Mouse (Mus musculus) adrenal gland, postnatal 25 days (tissue): Measurements from ENCODE around the gene Mus81. TPM values are rescaled to one million over a fixed set of nuclear protein-coding genes. Genes with fewer than 3 reads are reported as not detected.
A peak's percentile ranks its signal among the peaks of the same experiment; 100 is the strongest.

ENCODE experiments used
- DNase-seq: peaks from one replicate; pipeline ENCODE4 v3.0.0; 2021; ENCODE audit warnings: mixed read lengths
- total RNA-seq: library from RNA; stranded (reverse); gene quantifications from 2 replicates; pipeline ENCODE4 v1.2.3, GENCODE M21; 2021

Mus81 gene
- total RNA-seq, 1 experiment from 2014 or later, result 35.0 TPM

GRCm38 (mm10) chr19:5471846-5472245, 16.4 kb downstream of the Mus81 start:
- no peak for DNase-seq

GRCm38 (mm10) chr19:5468374-5468773, 19.8 kb downstream of the Mus81 start, which contains the start of gene Ctsw:
TSS of gene Ctsw (minus strand) at chr19:5468507.
- DNase-seq, result no peak

- DNase-seq, result no peak
Measured at GRCm38 (mm10) chr19:5466916-5467500, 21.2 kb downstream of the Mus81 start.

GRCm38 (mm10) chr19:5465037-5465436, 23.2 kb downstream of the Mus81 start:
- DNase-seq, result no peak

GRCm38 (mm10) chr19:5463791-5464562, 24.2 kb downstream of the Mus81 start:
- peak; percentile 44 for DNase-seq

- DNase-seq, result no peak
Measured at GRCm38 (mm10) chr19:5463212-5463611, 25.0 kb downstream of the Mus81 start.

- DNase-seq, result no peak
Measured at GRCm38 (mm10) chr19:5461411-5461810, 26.8 kb downstream of the Mus81 start.

GRCm38 (mm10) chr19:5460465-5460911, 27.7 kb downstream of the Mus81 start, which contains the start of gene Fibp:
TSS of gene Fibp (plus strand) at chr19:5460615.
- DNase-seq, result peak; percentile 84

- DNase-seq, result no peak
Measured at GRCm38 (mm10) chr19:5459896-5460295, 28.3 kb downstream of the Mus81 start.

- DNase-seq, result no peak
Measured at GRCm38 (mm10) chr19:5459019-5459418, 29.2 kb downstream of the Mus81 start.

GRCm38 (mm10) chr19:5457746-5458442, 30.3 kb downstream of the Mus81 start, which contains the start of gene Ccdc85b:
TSS of gene Ccdc85b (minus strand) at chr19:5457894.
- DNase-seq, result no peak

- DNase-seq, result peak; percentile 95
Measured at GRCm38 (mm10) chr19:5456922-5457745, 31.1 kb downstream of the Mus81 start.

- no peak for DNase-seq
Measured at GRCm38 (mm10) chr19:5456241-5456921, 31.8 kb downstream of the Mus81 start.

- DNase-seq, result no peak
Measured at GRCm38 (mm10) chr19:5455568-5455967, 32.6 kb downstream of the Mus81 start.

GRCm38 (mm10) chr19:5455037-5455436, 33.2 kb downstream of the Mus81 start:
- no peak for DNase-seq

- no peak for DNase-seq
Measured at GRCm38 (mm10) chr19:5451766-5452165, 36.4 kb downstream of the Mus81 start.

GRCm38 (mm10) chr19:5449673-5450072, 38.5 kb downstream of the Mus81 start:
- DNase-seq, result no peak

- peak; percentile 55 for DNase-seq
Measured at GRCm38 (mm10) chr19:5448354-5449150, 39.6 kb downstream of the Mus81 start.

- DNase-seq, result peak; percentile 73
Measured at GRCm38 (mm10) chr19:5447515-5448353, 40.5 kb downstream of the Mus81 start, which contains the start of gene Fosl1. TSS of gene Fosl1 (plus strand) at chr19:5447547.
